Mouse (Mus musculus): ENCODE measurements around the gene Wdr43.

Wdr43 gene

GRCm38 (mm10) chr17:71664172-71664571, 48.5 kb downstream of the Wdr43 start:
- no peak for DNase-seq

- DNase-seq: no peak
These were observed 49.5 kb downstream of the Wdr43 start for GRCm38 (mm10) chr17:71665201-71665600.

GRCm38 (mm10) chr17:71669511-71669910, 53.8 kb downstream of the Wdr43 start:
- DNase-seq: no peak

GRCm38 (mm10) chr17:71671840-71672546, 56.3 kb downstream of the Wdr43 start:
- DNase-seq: no peak

DNA sequence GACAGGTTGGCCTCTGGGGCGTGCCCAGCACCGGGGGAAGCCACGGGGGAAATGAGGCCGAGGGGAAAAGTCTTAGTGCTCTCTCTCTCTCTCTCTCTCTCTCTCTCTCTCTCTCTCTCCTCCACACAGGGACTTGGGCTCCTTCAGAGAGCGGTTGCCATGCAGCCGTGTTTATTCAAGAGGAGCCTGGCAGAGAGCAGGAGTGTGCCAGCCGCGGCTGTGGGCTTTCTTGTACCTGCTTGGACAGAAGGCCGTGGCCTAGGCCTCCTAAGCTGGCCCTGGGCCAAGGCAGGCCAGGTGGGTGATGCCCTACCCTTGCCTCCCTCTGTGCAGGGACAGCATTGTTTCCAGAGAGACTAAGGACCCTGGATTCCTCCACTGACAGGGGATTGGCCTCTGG, 57.4 kb downstream of the Wdr43 start, which contains the start of gene Togaram2:
TSS of gene Togaram2 (plus strand) at position 170 of the 400 bp plus-strand sequence.
- DNase-seq: no peak

DNA sequence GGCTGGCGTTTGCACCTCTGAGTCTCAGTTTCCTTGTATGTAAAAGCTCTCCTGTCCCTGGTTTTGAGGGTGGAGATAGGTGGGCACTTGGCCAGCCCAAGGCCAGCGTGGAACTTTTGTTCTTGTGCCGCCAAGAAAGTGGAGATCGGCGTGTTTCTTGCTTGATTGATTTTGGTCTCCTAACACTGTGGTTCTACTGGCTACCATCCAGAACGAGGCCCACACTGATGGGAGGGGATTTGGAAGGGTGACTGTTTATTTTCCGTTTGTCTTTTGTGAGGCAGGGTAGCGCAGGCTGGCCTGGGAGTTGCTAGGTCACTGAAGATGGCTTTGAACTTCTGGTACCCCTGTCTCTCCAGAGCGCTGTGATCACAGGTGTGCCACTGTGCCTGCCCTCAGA, 58.2 kb downstream of the Wdr43 start:
- DNase-seq: no peak

- no peak for DNase-seq
These were observed 59.2 kb downstream of the Wdr43 start for GRCm38 (mm10) chr17:71674886-71675285.

GRCm38 (mm10) chr17:71681666-71682065, 66.0 kb downstream of the Wdr43 start:
- DNase-seq: no peak

- DNase-seq: no peak
These were observed 66.7 kb downstream of the Wdr43 start for GRCm38 (mm10) chr17:71682379-71682778.

GRCm38 (mm10) chr17:71683281-71683680, 67.6 kb downstream of the Wdr43 start:
- no peak for DNase-seq

GRCm38 (mm10) chr17:71684103-71684608, 68.5 kb downstream of the Wdr43 start:
- DNase-seq: no peak

DNA sequence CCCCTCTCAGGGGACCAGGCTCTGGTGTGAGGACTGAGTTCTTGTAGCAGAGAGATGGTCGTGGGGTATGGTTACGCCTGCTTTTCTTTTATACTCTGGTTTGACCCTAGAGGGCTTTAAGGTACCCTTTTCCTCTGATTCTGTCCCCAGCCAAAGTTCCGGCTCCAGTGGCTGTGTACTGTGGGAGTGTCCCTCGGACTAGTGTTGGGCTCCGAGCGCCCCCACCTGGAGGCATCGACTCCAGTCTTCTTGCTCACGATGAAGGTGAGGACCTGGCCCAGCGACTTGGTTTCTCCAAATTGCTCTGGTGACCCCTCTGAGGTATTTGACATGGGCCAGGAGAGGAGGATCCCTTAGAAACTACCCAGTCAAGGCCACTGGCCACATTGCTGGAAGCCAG, 71.7 kb downstream of the Wdr43 start:
- DNase-seq: no peak

- DNase-seq: no peak
These were observed 74.2 kb downstream of the Wdr43 start for GRCm38 (mm10) chr17:71689903-71690302.

DNA sequence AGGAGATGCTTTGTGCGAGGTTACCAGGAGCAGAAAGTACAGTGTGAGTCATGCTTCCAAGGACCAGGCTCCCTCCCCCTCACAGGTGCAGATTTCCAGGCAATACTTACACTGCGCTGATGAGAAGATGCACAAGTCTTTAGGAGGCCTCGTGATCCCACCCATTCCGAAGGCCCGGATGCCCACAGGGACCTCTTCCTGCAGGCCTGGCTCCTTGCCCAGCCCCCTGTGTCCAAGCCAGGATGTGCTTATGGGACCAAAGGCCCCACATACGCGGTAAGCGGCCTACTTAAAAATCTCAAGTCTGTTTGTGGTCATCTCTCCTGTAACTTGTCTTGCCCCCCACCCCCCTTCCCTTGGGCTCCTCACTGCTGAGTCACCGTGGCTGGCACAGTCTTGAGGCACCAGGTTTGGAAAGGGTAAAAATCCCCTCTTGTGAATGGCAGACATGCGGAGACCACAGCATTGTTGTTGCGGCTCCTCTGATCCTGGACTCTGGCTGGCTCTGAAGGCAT, 75.7 kb downstream of the Wdr43 start:
- no peak for DNase-seq

DNA sequence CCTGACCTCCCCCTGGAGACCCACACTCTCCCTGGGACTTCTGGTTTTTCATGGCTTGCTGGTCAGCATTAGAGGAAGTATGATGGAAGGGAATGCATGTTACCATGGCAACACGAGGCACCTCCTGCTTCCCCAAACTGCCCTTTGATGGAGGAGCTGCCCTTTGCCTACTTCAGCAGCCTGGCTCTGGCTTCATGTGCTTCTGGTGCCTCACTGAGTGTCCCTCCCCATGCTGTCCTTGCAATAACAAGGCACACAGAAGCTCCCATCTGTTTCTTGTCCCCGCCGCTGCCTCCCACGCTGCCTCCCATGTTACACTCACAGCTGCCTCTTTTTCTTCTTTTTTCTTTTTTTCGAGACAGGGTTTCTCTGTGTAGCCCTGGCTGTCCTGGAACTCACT, 77.6 kb downstream of the Wdr43 start:
- no peak for DNase-seq

GRCm38 (mm10) chr17:71693780-71694179, 78.1 kb downstream of the Wdr43 start:
- no peak for DNase-seq

DNA sequence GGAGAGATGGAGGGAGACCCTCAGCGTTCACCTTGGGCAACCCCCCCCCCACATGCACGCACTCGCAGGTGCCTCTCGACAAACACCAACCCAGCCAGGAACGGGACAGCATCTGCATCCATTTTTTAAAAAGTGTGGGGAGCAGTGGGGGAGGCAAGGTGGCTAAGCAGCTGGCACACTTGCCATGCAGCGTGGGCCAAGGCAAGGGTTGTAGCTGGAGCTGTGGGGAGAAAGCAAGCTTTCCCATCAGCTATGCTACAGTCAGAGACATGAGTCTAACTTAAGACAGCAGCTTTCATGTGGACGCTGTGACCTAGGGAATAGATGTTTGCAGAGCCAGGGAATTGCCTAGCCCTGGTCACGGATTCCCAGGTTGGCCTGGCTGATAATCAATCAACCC, 79.5 kb downstream of the Wdr43 start:
- no peak for DNase-seq

DNA sequence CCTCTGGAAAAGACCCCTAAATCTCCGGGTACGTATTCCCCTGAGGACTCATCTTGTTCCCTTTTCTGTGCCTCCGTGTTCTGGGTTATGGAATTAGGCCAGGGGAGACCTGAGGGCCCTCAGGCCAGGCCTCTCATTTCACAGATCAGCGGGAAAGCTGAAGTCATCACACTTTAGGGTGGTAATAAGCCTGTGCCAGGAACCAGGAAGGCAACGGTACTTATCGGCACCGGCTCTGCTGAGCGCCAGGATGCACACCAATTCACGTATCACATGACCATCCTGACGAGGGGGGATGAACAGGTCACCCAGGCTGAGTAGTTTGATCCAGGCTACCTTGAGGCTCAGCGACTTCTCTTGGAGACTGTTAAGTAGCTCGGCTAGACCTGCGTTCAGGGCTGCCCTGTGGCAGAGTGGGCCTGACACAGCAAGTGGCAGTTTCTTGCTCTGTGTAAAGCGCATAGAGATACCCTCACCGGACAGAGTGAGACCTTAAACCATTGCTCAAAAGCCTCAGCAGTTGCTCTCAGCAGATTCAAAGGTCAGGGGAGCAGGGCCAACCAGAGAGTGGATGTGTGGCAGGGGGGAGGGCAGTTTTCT, 80.1 kb downstream of the Wdr43 start:
- DNase-seq: no peak

DNA sequence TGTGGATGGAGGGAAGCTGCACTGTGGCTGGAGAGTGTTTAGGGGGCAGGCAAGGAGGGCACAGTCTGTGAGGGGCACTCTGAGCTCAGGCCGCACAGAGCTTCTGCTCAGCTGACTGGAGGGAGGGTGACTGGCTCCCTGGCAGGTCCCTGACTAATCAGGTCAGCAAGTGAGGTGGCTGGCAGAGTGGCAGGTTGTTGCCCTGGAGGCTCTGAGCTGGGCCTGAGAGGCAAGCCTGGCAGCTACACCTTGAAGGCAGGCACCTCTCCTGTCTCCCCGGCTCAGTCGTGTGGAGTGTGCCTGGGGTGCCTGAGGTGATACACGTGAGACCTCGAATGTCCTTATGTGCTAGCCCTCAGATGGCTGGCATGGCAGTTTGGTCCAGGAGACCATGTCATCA, 80.7 kb downstream of the Wdr43 start:
- no peak for DNase-seq

- DNase-seq: no peak
These were observed 82.4 kb downstream of the Wdr43 start for GRCm38 (mm10) chr17:71697896-71698618.

- DNase-seq: no peak
These were observed 82.9 kb downstream of the Wdr43 start for GRCm38 (mm10) chr17:71698619-71698956.

DNA sequence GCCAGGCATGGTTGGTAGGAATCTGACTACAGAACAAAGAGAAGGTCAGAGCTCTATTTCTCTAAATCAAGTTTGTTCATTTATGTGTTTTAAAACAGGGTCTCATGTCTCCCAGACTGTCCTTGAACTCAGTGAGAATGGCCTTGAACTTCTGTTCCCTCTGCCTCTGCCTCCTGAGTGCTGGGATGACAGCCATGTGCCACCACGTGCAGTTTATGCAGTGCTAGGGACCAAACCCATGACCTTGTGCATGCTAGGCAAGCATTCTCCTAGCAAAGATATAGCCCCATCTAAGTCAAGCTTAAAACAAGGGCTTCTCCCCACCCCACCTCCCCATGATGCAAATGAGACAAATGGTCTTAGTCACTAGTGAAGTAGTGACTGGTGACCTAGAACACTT, 89.4 kb downstream of the Wdr43 start:
- no peak for DNase-seq

- no peak for DNase-seq
These were observed 90.1 kb downstream of the Wdr43 start for GRCm38 (mm10) chr17:71705550-71706480.

Measured in cerebellum, adult 8-10 months (tissue).